Mouse (Mus musculus): ENCODE data around the gene Klhdc7a. TPM values are rescaled to one million over a fixed set of nuclear protein-coding genes. Genes with fewer than 3 reads are reported as not detected.

The Klhdc7a gene
- total RNA-seq (2021): 1 to 10 TPM in 1 of 2 experiments, under 1 TPM in 1; 0.99 to 1.1 TPM

DNA sequence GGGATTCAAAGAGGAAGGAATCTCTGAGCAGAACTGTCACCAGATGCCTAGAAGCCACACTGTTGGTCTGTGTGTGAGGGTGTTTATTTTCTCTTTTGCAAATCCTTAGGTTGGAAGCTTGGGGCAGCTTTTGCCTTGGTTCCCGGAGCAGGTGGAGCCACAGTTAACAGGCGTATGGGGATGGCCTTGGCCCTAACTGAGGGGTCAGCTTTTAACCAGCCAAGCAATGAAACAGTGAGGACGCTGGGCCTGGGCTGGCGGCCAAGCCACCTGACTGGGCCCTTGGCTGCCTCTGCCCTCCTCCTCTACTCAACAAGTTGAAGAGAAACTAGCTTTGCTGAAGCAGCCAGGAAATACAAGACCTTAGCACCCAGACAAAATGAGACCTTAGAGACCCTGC, at the start of gene Klhdc7a:
Gene Klhdc7a, minus strand, starts transcription at position 105 of the 400 bp plus-strand sequence.
- peak; percentile 56 to 82 for DNase-seq (ENCODE audit: extremely low spot score in 1 of 2, low spot score in 2 of 2)
- intact Hi-C loops (cut with DNase I): no loop called here

DNA sequence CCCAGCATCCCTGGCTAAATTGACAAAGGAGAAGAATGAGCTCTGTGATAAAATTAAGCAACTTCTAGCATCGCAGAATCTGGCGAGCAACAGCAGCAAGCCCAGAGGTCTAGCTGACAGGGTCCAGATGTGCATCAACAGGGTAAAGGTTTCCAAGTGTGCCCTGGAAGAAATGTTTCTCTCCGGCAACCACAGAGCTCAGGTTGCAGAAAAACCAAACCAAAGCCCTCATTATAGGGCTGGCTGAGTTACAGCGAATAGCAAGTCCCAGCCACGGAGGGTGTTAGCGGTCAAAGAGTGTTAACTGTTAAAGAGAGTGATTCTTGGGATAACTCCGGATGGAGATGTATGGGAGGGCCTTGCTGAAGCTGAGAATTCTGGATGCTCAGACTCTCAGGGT, 48.1 kb upstream of the Klhdc7a start:
- no peak for DNase-seq (ENCODE audit: extremely low spot score in 1 of 2, low spot score in 2 of 2)
- intact Hi-C loops (cut with DNase I): no loop called here

DNA sequence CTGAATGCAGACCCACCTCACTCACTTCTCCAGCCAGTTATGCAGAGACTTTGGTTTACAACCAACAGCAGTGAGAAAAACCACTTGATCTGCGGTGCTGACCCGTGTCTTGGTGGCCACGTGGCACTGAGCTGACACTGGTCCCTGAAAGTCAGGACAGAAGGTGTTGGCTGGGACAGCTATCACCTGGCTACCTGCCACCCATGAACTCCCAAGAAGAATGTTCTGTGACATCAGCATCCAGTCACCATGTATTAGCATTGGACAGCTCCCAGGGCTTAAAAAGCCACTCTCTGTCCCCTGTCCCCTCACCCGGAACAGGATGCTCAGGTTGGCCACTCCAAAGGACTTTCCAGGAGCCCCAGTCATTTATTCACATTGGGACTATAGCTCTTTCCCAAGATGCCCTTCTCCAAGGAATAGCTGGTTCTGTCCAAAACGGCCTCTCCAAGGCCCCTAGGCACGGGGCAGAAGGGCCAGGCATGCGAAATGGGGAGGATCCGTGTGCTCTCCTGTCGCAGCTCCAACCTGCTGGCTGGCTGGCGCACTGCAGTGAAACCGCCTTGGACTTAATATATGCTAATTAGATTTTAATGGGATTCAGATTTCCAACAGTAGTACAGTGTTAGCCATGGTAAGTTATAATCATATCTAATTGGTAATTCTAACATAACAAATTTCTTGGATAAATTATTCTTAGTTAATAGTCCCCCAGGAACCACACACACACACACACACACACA, 43.1 kb upstream of the Klhdc7a start:
- no peak for DNase-seq (ENCODE audit: extremely low spot score in 1 of 2, low spot score in 2 of 2)
- intact Hi-C loops (cut with DNase I): no loop called here

DNA sequence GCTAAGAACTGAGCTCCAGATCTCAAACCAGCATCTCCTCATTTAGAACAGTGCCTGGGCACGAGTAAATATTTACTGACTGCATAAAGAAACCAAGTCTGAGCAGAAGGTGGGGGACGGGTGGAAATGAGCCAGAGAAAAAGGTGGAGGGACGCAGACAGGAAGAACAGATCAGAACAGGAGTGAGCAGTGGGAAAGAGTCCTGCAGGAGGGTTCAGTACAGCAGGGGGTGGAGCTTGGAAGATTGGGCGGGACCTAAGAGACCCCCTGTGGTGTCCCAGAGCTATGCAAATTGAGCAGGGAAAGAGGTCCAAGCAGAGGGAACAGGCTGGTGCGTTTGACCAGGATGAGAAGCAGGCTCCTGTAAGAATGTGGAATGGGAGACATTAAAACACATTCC, 37.1 kb upstream of the Klhdc7a start:
- DNase-seq (ENCODE audit: extremely low spot score in 1 of 2, low spot score in 2 of 2): no peak
- intact Hi-C loops (cut with DNase I): no loop called here

DNA sequence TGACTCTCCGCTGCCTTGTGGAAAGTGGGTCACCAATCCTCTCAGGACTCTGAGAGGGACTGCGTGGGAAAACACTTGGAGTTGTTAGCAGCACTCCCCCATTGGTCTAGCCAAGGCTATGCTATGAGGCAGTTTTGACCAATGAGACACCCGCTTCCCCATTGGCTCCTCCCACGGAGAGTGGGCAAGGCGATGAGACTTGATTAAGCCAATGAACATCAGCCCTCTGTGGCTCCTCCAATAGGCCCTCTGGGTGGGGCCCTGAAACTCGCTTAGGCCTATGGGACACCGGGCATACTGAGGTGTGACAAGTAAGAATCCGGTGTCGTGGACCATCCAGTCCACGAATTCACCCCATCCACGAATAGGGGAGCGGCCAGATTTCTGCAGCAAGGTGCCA, 36.3 kb upstream of the Klhdc7a start:
- intact Hi-C loops (cut with DNase I): no loop called here
- no peak for DNase-seq (ENCODE audit: extremely low spot score in 1 of 2, low spot score in 2 of 2)

DNA sequence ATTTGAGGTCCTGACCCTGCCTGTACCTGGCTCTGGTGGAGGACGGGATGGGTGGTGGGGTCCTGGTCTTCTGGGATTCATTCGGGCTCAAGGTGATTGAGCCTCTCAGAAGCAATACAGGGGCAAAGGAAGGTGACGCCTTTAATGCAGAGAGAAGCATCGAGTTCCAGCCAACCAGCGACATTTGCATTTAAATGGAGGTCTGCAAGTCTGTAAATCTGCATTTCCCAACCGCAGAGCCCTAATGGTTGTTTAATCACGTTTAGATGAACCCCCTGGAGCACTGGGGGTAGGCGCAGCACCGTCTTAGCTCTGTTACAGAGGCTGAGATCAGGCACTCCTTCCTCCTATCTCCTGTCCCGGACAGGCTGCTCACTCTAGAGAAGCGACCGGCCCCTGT, 34.2 kb upstream of the Klhdc7a start:
- intact Hi-C loops (cut with DNase I): no loop called here

DNA sequence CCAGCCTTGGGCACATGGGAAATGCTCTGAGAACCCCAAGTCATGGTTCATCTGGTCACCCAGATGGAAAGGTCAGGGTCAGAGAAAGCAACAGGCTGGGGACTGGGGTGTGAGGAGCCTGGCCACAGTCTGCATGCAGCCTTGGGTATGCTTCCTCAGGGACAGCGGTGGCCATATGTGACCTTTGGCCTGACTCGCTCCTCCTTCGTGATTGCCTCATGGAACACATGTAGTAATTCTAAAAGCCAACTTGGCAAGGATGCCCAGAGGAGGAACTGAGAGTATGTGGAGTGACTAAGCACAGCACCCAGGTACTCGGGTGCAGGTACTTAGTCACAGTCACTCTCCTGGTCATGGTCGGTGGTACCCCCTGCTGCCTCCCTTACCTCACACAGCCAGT, 33.1 kb upstream of the Klhdc7a start:
- intact Hi-C loops (cut with DNase I): no loop called here
- no peak for DNase-seq (ENCODE audit: extremely low spot score in 1 of 2, low spot score in 2 of 2)

More for the DNA sequence above, 34.2 kb upstream of the Klhdc7a start:
- DNase-seq (ENCODE audit: extremely low spot score in 1 of 2, low spot score in 2 of 2): no peak

DNA sequence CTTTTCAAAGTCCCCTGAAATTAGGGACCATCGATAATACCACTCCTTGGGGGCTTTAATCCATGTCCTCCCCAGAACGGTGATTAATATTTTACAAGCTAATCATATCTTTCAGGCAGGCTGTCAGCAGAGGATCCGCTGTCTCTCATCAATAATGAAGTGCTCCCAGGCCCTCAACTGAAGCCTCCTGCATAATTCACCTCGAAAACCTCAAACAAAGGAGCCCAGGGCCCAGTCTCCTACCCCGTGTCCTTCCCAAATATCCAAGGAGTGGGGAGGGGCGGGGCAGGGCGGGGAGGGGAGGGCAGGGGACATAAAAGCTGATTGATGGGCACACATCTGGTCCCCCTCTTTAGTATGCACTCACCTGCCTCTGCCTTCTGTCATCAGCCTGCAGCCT, 31.2 kb upstream of the Klhdc7a start:
- intact Hi-C loops (cut with DNase I): no loop called here
- no peak for DNase-seq (ENCODE audit: extremely low spot score in 1 of 2, low spot score in 2 of 2)

DNA sequence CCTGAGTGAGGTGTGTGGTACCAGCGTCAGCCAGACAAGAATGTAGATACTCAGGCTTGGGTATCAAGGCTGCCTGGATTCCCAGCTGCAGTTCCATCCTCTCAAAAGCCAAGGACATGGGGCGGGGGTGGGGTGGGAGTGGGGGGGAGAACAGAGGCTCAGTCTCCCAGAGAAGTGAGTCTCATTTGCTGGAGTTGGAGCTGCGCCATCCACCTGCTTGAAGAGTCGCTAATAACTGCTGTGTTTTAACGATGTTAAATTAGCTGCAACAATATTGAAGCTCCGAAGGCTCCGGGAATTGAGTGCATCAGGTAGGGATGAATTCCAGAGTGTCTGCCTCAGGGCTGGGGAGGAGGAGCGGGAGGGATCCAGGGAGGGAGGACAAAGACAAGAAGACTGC, 27.8 kb upstream of the Klhdc7a start:
- intact Hi-C loops (cut with DNase I): no loop called here
- DNase-seq (ENCODE audit: extremely low spot score in 1 of 2, low spot score in 2 of 2): peak in 1 of 2 experiments; percentile 39

DNA sequence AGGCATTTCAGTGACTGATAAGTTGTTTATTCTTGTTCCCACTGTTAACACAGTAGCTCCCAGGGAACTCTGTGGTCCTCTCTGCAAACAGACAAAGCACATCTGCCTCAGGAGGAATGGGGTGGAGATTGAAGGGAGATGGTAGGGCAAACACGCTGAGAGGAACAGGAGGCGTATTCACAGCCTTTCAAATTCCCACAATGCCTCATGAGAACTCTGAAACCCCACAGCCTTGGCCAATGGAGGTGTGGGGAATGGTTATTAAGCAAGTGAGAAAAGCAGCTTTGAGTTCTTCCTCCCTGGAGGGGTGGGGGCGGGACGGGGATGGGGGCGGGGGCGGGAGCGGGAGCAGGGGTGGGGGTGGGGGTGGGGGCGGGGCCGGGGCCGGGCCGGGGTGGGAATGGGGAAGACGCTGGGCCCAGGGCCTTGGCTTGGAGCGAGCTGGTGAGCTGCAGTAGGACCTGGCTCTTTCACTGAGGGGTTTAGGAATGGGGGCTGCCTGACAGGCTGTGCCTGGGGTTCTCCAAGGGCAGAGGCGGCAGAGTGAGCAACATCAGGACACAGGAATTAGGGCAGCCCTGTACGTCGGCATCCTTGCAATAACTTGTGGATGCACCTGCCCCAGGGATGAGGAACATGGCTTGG, 25.4 kb upstream of the Klhdc7a start:
- no peak for DNase-seq (ENCODE audit: extremely low spot score in 1 of 2, low spot score in 2 of 2)
- intact Hi-C loops (cut with DNase I): no loop called here

DNA sequence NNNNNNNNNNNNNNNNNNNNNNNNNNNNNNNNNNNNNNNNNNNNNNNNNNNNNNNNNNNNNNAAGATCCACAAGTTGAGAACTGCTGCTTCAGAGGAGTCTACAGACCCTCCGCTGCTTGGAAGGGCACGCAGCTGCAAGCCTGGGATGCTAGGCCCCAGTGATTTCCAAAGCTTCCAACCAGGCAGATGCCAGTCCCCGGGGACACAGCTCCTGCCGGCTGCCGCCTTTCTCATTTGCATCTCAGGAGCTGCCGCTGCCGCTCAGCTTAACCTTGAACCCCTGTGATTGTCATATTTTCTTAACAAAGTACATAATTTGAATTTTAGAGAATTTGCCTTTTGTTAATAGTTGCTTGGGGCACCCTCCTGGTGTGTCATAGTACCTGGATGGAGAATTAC, 19.1 kb upstream of the Klhdc7a start:
- DNase-seq (ENCODE audit: extremely low spot score in 1 of 2, low spot score in 2 of 2): no peak
- intact Hi-C loops (cut with DNase I): no loop called here

DNA sequence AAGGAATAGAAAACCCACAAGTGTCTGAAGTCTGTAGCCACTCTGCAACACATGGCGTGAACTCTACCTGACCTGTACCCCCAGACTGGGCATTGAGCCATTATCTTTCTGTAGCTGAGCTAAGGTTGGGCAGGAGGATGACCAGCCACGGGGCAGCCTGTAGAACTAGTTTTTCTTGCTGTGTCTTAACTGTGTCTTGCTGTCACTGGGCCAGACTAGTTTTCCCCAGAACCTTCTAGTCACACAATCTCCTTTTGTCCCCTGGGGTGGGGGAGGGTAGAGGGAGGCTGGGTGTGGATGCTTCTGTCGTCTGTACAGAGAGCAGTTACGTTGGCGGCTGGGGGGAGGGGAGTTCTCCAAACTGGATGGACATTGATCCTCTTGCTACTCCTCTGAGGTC, 10.9 kb upstream of the Klhdc7a start:
- intact Hi-C loops (cut with DNase I): no loop called here
- peak in 1 of 2 experiments; percentile 39 for DNase-seq (ENCODE audit: extremely low spot score in 1 of 2, low spot score in 2 of 2)

DNA sequence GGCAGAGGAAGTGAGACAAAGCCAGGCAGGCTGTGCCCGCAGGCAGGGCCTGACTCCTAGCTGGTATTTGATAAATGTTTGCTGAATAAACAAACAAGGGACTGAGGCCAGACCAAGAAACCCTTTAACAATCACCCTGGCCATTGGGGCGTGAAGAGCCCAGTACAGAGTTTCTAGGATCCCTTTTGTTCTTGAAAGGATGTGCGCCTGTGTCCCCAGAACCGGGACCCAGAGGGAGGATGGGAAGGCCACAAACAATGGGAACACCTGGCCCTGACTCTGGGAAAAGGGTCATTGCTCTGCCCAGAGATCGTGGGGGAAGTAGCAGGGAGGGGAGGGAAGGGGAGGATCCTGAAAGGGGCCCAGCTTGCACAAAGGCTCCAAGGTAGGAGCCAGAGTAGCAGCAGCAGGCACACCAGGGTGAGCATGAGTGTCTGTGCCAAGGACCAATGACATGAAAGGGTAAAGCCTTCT, 9.5 kb upstream of the Klhdc7a start:
- DNase-seq (ENCODE audit: extremely low spot score in 1 of 2, low spot score in 2 of 2): no peak
- intact Hi-C loops (cut with DNase I): no loop called here

DNA sequence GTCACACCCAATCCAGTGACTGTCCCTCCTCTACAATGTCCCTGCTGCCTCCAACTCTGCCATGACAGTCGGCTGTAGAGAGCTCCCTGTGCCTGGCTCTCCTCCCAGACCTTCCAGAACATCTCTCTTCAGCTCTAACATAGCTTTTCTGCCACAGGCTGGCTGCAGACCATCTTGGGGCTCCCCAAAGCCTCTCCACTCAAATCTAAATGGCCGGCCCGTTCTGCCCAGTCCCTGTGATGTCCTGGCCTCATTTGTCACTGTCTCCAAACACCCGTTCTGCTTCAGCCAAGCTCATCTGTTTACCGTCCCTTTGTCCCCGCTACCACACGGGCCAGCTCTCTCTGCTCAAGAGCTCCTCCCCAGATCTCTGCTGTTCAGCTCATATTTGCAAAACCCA, 6.7 kb upstream of the Klhdc7a start:
- DNase-seq (ENCODE audit: extremely low spot score in 1 of 2, low spot score in 2 of 2): no peak
- intact Hi-C loops (cut with DNase I): no loop called here

DNA sequence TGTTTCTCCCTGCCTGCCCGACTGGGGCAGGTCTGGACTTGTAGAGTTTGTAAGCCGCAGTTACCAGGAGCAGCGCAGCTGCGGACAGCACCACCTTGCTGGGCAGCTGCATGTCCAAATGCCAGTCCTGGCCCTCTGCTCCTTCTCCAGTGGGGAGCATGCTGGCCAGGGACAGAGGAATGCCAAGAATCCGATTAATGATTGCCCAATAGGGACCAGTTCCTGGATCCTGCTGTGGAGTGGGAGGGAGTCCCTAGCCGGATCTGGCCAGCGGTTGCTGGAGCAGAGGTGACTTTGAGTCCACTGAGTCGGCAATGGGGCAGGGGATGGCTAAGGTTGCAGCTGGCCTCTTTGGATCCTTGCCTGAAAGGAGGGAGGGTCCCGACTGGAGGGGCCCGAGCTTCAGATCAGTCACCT, 343 bp downstream of the Klhdc7a start:
- DNase-seq (ENCODE audit: extremely low spot score in 1 of 2, low spot score in 2 of 2): no peak
- intact Hi-C loops (cut with DNase I): no loop called here

DNA sequence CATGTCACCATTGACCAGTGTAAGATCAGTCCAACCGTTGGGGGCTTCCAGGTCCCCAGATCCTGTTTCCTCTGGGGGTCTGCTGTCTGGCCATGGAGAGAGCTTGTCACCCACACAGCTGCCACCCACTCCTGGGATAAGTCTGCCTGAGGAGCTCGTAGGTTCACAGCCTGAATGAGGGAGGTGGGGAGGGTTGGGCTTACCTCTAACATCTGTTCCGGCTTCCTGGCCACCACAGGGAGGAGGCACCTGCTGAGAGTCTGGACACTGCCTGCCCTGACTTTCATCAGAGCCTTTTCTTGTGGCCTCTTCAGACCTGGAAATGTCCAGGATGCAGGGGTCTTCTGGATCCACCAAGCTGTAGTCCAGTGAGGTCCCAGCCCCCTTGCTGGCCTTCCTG, 845 bp downstream of the Klhdc7a start:
- DNase-seq (ENCODE audit: extremely low spot score in 1 of 2, low spot score in 2 of 2): no peak
- intact Hi-C loops (cut with DNase I): no loop called here

DNA sequence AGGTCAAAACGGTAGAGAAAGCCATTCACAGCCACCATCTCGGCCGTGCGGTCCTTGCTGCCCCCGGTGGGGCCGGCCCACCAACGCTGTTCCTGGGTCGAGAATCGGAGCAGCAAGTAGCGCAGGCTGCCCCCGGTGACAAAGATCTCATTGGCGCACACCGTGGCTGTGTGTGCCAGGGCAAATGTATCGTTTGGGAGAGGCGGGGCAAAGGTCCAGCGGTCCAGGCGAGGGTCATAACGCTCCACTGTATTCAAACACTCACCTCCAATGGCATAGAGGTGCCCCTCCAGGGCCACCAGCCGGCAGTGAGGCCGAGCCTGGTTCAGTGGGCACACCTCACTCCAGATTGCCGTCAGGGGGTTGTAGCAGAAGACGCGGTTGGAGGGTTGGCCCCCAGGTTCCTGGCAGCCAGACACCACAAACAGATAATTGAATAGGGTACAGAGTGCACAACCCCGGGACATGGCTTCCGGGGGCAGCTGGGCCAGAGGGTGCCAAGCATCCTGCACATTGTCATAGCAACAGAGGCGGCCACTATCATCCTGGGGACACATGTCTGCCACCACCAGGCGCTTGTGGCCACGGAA, 2.1 kb downstream of the Klhdc7a start:
- peak in 1 of 2 experiments; percentile 18 for DNase-seq (ENCODE audit: extremely low spot score in 1 of 2, low spot score in 2 of 2)
- intact Hi-C loops (cut with DNase I): no loop called here

DNA sequence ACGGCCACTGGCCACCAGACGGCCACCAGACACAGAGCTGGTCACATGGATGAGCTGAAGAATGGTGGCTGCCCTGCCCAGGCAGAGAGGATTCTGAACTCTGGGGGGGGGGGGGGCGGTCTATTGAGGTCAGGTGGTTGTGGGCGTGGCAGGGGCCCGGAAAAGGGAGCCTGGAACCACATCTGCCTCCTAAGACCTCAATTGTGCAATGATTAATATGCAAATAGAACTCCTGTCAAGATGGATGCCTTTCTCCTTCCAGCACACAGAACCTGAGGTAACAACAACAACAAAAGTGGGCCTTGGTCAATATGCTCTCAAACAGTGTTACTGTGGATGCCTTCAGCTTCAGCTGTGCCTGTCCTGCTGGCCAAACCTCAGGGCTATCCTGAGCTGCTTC, 3.4 kb downstream of the Klhdc7a start:
- no peak for DNase-seq (ENCODE audit: extremely low spot score in 1 of 2, low spot score in 2 of 2)
- intact Hi-C loops (cut with DNase I): no loop called here

DNA sequence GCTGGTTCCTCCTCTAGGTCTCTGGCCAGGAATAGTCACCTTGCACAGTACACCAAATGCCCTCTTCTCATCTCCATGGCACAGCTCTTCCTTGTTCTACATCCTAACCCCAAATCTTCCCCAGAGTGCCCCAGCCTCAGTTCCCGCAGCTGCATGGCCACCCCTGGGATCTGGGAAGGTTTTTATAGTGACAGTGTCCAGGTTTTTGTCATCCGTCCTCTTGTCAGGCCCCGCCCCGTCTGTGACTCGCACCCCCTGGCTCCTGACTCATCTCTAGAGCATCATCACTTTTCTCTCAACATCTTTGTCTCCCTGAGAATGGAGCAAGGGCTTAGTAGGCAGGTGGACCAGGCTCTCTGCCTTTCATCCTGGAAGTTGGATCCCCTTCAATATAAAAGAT, 3.9 kb downstream of the Klhdc7a start:
- DNase-seq (ENCODE audit: extremely low spot score in 1 of 2, low spot score in 2 of 2): peak in 1 of 2 experiments; percentile 10
- intact Hi-C loops (cut with DNase I): no loop called here

DNA sequence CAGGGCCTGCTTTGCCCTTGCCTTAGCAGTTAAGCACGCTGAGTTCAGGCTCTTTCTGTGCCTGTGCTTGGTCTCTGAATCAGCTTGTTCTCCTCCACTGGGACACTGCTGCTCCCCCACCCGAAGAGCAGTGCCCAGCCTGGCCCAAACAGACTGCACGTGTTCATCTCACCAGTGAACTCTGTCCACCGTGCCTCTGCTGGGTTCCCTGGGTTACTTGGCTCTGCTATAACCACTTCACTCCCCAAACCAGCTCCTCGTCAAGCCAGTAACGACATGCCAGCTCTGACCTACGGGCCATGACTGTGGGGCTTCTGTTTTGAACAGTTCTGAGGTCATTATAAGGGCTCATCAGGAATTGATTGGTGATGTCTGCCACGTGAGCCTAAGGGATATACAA, 4.8 kb downstream of the Klhdc7a start:
- intact Hi-C loops (cut with DNase I): no loop called here
- DNase-seq (ENCODE audit: extremely low spot score in 1 of 2, low spot score in 2 of 2): no peak
